Mouse (Mus musculus): ENCODE results near the gene Mkln1. TPM values are rescaled to one million over a fixed set of nuclear protein-coding genes. Genes with fewer than 3 reads are reported as not detected.

Gene Mkln1
- 100 to 1,000 TPM; 136 to 154 TPM for total RNA-seq (2023)

DNA sequence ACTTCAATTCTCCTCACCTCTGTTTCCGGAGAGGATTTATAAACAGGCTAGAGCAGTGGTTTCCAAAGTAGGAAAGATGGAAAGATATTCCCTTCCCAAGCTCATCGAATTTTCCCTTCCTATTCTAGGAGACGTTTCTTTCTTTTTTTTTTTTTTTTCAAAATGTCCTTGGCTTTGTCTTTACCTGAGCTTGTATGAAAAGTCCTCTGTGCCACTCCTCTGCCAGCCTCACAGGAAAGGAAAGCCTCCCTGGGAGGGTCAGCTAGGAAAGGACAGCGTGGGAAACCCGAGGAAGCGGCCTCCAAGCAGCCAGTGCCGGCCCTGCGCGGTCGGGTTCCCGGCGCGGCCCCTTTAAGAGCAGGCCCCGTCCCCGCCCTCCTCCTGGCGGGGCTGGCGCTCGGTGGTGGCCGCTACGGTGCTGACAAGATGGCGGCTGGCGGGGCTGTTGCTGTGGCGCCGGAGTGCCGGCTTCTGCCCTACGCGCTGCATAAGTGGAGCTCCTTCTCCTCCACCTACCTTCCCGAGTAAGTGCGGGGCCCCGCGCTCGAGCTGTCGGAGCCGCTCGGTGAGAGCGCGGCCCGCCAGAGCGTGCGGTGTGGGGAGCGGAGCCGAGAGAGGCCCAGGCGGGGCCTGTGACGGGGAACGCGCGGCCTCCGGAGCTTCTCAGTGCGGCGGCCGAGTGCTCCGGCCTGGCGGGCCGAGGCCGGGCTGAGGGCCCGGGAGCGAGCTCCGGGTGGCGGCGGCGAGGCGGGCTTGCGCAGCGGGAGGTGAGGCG is at the start of gene Mkln1:
Mkln1 (plus strand) TSS at position 305 of the 775 bp plus-strand sequence.

DNA sequence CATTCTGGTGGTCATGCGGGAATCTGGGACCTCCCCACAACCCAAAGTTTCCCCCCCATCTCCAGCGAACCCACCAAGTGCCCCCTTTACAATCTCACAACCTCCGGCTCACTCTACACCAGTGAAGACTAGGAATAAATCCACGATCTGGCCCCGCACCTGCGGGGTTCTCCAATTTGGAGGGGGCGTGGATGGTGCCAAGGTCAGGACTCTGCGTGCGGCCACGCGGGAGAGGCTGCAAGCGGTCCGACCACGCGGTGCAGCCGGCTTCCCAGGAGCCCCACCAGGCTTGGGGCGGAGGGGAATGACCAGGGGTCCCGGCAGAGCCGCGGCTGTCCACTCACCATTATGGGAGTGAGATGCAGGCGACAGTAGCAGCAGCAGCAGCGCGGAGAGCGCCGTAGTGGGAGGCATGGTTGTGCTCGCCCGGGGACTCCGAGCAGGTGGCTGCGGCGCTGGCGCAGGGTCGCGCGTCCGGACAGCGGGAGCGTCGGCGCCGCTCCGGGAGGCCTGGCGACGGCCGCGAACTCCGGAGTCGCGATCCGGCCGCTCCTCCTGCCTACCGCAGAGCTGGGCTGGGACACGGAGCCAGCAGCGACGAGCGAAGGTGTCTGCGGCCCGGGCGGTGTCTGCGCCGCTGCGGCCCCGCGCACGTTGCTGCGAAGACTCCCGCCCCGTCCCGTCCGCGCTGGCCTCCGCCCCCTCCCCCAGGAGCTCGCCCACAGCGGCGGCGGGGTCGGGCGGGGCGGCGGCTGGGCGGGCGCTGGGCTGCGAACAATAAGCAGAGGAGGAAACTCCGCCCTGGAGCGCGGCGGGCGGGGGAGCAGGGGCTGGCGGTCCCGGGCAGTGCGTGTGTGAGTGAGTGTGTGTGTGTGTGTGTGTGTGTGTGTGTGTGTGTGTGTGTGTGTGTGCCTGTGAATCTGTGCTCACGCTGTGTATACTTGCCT is 165.0 kb downstream of the Mkln1 start, which contains the start of gene Podxl:
Podxl (minus strand) TSS at position 747 of the 947 bp plus-strand sequence.

Other genes starting within 250 kb of the Mkln1 start
- not detected for gene Podxl, start 165.2 kb downstream of the Mkln1 start, total RNA-seq (2023)